Mouse (Mus musculus) left cerebral cortex, adult 11 months (tissue): Measurements from ENCODE around the gene Gm525.
A peak's percentile ranks its signal among the peaks of the same experiment; 100 is the strongest.
"Not testable (repeated sequence)": the region's sequence is repeated elsewhere in the genome, so short reads cannot be mapped to it uniquely, and the experiment has no call there.

ENCODE experiments used
- DNase-seq: peaks from one replicate; pipeline ENCODE4 v3.0.0; 2022; ENCODE audit warnings: low spot score

Gm525 gene

DNA sequence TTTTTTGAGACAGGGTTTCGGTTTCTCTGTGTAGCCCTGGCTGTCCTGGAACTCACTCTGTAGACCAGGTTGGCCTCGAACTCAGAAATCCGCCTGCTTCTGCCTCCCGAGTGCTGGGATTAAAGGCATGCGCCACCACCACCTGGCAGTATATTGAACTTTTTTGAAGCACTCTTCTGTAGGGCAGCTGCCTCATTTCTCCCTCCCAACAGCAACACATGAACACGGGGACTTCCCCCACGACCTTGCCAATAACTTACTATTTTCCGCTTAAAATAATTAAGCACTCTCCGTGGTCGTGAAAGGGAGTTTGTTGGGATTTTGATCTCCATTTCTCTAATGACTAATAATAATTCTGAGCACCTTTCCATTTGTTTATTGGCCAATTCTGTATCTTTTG, 23.7 kb downstream of the Gm525 start:
- DNase-seq: not testable (repeated sequence)

DNA sequence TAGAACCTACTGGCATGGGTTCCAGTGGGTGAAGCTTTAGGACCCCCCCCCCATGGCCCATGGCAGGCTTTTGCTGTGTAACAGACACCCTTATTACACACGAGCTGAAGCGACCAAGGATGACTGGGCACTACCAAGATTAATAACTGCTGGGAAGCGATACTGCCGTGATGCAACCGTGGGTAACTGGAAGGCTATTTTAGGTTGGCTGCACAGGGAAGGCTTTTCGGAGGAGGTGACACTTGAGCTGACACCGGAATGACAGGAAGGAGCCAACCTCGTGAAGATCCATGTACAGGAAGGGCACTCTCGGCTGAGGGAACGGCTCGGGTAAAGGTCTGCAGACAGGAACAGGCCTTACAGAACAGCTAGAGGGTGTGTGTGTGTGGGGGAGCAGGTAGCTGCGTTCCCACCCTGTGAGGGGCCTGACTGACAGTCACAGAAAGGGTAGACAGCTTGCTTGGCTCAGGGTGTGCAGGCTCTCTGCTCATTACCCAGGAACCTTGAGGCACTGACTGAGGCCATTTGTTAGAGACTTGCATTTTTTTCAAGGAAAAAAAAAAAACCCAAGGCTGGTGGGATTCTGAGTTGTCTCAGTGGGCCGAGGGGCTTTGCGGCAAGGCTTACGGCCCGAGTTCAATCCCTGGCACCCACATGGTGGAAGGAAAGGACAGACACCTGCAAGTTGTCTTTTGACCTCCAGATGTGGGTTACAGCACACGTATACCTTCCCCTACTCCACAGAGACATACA, 24.6 kb downstream of the Gm525 start:
- no peak for DNase-seq

DNA sequence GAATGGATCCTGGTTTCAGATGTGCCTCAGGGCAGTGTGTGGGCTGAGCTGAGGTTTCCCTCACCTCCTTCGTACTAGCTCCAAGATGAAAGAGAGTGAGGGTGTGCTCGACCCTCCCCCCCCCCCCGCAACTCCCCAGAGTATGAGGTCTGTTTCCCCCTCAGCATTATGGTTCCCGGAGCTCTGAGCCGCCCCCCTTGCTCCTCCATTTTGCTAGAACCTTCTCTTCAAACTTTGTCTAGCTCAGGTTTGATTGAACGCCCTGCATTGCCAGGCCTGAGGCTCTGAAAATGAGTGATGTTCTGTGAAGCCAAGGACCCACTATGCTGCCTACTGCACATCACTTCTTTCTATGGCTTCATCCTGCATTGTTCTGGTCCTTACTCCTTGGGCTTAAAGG, 25.3 kb downstream of the Gm525 start:
- DNase-seq: no peak

DNA sequence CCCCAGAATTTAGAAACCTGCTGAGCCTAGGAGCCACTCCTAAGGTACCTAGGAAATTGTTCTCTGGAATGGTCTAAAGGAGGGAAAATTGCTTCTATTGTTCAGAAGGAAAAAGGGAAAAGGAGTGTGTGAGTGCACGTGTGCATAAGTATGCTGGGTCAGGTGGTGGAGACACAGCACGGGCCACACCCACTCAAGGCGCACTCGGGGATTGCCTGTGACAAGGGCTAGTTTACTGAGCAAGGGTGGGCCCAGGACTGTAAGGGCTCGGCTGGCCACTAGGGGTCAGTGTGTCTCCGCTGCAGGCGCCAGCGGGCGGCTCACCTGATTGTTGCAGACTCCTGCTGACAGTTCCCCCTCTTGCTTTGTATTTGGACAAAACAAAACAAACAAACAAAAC, 26.8 kb downstream of the Gm525 start:
- peak; percentile 73 for DNase-seq

DNA sequence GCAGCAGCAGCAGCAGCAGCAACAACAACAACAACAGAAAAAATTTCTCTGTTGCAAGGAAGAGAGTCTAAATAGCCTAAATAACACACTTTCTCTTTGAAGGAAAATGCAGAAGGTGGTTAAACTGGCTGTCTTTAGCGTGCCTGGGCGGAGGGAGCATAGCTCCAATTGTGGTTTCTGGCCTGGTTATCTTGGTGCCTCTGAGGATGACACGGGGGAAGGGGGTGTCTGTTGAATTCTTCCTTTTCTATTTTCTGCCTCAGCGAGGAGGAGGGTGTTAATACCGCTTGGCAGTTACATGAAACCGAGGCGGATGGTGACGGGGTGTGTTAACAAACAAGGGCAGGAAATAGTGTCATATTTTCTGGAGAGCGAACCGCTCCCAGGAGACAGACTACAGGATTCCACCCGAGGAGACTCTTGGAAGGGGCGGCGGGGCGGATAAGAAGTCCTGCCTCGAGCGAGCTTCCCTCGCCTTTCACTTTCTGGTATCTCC, 27.2 kb downstream of the Gm525 start:
- DNase-seq: peak; percentile 31

DNA sequence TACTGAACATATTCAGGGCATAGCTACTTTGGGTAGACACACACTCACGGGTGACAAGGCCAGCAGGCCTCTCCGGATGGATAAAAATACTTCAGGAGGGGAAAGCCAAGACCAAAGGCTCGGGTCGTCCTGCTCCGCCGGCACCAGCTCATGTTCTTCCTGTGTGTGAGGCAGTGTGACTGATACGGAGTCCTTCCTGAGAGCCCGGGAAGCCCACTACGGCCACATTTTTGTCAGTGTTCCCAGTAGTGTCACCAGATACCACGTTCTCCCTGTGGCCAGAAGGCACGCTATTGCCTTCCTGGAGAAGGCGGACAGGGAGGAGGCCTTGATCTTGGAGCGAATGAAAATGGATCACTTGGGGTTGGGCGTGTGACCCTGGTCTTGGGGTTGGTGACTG, 29.5 kb downstream of the Gm525 start:
- DNase-seq: no peak

DNA sequence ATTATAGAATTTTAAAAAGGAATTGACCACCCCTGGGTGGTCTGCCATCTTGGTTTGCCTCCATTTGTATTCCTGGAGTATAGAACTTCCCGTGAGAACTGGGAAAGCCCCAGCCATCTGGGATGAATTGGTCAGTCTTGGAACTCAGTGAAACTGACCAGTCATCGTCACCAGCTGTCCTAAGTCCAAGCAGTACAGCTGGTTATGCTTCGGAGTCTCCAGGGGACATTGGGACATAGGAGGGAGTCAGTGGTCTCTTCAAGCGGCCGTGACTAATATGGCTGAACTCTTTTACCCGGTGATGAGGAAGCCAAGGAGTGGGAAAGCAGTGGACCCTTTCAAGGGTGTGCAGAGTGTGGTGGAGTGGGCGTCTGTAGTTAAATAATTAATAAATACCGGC, 31.6 kb downstream of the Gm525 start:
- DNase-seq: no peak

DNA sequence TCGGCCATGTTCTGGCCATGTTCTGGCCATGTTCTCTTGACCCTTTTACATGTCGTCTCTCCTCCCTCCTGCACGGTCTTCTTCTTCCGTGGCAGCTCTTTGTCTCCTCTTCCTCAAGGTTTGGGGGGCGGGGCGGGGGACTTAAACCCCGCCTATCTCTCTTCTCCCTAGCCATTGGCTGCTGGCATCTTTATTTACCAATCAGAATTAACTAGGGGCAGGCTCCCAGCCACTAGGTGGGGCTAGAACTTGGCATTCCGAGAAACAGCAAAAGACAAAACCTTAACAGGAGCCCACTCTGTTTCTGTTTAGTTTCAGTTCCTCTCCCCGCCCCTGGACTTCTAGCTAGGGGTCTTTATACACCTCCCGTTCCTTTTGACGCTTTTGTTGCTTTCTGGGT, 32.2 kb downstream of the Gm525 start:
- no peak for DNase-seq

DNA sequence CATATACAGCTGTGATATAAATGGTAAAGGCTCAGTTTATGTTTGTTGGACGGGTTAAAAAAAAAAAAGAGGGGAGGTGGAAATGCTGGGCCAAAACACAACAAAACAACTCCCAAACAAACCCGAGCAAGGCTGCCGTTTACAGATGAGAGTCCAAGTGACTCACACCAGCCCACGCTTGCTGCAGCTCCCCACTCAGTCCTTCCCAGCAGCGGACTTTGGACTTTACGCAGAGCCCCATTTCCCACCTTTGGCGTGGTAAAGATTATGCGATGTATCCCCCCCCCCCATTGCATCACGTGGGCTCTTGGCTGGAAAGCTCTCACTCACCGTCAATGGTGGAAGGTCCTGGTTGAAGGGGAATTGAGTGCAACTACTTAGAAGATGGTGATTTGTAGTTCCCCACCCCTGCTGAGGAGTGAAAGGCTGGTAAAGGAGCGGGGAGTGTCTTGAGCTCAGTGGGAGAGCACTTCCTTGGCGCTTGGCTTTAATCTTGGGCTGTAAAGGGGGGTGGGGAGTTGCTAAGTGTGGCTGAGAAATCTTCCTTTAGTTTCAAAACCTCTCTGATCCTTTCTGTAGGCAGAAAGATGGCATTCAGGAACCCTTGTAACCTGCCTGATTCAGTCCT, 33.7 kb downstream of the Gm525 start:
- DNase-seq: no peak

DNA sequence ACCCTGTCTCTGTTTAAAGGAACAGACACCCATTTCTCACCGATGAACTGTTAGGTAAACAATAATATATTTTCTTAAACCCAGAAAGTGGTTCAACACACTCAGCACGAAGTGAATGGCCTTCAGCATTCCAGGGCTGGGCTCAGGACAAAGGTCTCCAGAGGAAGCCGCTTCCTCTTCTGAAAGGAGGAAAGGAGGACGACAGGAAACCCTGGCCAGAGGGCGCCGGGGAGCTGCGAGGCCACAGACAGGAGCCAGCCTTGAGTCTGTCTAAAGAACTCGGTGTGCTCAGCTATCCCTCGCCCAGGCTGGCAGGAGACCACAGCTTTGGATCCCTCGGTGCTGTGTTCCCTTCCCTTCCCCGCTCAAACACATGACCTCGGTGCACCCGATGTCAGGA, 50.8 kb downstream of the Gm525 start:
- DNase-seq: no peak

DNA sequence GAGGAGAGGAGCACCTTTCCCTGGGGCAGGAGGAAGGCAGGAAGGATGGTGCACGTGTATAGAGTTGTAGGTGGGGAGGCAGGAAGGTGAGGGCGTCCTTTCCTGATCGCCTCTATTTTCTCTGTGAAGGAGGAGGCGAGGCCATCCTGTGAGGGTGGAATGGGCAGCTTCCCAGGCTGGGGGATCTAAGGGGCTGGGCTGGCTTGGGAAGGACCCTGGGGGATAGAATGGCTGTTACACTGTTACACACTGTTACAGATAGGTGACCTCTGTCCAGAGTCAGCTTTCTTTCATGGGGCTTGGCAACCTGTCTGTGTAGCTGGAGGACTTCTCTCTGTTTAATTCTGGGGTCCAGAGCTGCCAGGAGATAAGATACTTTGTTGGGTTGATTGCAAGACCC, 57.2 kb downstream of the Gm525 start:
- DNase-seq: no peak

DNA sequence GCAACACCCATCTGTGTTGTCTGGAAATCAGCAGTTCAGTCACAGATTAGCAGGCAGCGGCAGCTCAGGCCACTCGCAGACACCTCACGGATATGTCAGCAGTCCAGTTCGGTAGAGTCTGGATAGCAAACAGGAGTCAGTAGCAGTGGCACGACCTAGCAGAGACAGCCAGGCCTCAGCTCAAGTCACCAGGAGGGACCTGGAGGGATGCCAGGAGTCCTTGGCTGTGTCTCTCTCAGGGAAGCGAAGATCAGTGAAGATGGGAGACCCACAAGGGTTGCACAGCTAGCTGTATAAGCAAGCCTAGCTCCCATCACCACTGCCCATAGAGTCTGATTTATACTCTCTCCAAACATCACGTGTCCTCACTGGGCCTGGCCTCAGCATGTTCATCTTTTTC, 58.8 kb downstream of the Gm525 start:
- no peak for DNase-seq

DNA sequence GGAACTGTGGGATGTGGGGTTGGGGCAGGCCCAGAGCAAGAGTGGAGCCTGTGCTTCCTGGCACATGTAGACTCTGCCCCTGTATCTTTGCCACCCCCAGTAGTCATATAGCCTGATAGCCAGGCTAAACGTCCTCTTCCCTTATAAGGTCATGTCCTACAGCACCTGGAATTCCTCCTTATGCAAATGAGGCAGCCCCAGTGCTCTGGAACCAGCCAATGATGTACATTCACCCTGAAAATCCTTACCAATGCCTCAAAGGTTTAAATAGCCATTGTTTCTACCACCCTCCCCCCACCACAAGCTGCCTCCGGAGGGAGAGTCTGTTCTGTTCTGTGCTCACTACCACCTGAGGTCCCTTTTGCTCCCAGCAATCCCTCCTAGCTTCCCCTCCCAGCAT, 60.6 kb downstream of the Gm525 start:
- no peak for DNase-seq

DNA sequence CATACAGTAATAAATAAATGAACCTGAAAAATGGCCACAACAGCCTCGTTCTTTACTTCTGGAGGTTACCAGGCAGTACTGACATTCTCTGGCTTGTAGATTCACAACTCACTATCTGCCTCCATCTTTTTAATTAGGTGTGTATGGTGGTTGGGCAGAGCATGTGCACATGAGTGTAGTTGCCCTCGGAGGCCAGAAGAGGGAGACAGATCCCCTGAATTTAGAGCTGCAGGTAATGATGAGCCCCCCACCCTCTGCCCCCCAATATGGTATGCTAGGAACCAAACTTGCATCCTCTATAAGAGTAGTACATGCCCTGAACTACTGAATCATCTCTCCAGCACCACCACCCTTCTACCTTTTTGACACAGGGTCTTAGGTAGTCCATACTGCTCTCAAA, 64.3 kb downstream of the Gm525 start:
- no peak for DNase-seq
